Mouse (Mus musculus) urinary bladder, postnatal 10 days (tissue): Measurements from ENCODE around the gene Cdc42ep1.

ENCODE experiments used
- DNase-seq: peaks from one replicate; pipeline ENCODE4 v3.0.0; 2022; ENCODE audit warnings: low spot score

Gene Cdc42ep1

DNA sequence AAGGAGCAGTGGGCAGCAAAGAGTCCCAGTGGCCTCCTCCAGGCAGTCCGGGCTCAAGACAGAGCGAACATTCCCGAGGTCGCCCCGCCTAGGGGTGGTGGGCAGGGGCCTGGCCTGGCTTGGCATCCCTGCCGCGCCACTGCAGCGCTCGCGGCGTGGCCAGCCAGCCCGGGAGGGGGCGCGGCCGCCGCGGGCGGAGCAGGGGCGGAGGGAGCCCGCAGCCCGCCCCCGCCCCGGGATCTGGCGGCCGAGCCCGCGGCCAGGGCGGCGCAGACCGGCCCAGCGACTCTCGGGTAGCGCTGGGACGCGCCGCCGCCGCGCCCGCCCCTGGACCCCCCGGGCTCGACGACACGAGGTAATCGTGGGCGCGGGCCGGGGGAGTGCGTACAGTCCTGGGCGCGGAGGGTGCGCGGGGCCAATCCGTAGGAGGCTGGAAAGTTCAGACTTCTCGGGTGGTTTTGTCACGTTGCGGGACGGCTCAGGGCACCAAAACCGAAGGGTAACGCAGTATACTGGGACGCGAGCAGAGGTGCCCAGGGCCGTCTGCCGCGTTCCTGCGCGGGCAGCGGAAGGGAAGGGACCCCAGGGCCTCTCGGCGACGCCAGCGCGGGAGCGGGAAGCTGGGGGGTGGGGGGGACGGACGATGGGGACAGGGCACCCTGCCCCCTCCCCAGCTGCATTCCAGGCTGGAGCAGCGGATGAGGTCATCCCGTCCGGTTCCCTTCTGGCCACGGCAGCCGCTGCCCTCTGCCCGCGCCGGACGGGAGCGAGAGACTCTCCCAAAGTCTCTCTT is at the start of gene Cdc42ep1:
TSS of gene Cdc42ep1 (plus strand) at position 254 of the 793 bp plus-strand sequence.
- no peak for DNase-seq

DNA sequence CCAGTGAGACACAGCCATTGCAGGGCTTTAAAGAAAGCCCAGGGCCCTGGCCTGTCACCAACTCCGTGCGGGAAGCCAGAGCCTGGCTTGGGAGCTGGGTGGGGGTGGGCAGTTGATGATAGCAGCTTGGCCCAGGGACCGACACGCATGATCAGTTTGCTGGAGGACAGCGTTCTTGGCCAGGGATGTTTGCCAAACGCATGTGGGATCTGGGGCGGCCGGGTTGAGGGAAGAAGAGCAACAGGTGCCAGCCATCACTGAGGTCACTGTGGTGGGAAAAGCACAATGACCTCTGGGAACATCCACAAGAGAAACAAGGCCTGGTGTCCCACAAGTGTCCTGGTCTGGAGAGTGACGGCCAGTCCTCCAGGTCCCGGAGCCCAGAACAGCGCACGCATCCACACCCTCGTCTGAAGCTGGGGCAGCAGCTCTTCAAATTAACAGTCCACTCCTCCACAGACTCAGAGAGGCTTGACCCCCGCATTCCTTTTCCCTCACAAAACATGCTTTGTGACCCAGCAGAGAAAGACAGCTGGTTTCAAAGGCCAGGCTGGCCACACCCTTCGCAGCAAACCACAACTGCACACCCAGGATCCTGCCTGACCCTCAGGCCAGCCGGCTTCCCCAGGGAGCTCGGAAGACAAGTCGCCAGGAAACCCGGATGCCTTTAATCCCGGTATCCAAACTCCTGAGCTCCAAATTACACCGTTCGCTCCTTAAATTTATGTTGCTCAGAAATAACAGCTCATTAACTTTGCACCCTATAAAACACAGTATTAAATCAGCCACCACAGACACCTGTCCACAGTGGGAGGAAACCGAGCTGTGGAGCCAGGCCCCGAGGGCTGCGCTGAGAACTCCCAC is 46.0 kb upstream of the Cdc42ep1 start:
- DNase-seq = no peak

DNA sequence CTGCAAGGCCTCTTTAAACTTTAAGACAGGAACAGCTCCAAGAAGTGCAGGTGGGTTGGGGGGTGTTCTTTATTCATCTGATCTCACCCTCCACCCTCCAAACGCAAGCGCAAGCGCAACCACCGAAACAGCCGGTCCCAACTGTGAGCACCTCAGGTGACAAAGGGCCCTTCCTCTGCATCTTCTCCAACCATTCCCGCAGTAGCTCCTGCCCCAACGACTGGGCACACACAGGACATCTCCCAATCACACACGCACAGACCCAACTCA is 45.4 kb upstream of the Cdc42ep1 start:
- no peak for DNase-seq

DNA sequence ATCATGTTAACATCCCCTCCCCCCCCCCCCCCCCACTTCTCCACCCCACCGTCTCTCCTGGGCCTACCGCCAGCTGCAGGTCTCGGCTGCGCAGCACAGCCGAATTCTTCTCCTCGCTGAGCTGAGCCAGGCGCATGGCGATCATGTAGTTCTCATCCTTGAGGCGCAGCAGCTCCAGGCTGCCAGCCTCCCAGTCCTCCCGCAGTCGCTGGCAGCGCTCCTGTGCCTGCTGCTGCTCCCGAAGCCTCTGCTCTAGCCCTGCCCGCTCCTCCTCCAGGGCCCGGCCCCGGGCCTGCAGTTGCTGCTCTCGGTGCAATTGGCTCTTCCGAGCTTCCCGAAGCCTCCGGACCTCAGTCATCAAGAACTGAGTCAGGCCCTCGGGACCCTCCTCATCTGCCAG is 43.4 kb upstream of the Cdc42ep1 start:
- DNase-seq = no peak

DNA sequence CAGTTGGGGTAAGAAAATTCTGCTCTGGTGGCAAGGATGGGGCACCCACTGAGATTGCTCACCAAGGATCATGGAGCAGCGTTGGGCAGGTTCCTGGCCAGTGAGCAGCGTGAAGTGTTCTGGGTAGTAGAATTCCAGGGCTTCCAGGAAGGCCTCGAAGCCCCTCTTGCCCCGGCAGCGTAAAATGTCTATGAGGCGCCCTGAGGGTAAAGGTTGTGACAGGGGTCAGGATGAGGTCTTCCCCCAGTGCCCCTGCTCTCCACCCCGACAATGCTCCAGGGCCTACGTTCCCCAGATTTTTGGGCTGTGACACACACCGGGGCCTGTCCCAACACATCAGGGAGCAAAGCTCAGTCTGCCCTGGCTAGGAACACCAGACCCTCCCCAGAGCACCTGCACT is 40.9 kb upstream of the Cdc42ep1 start:
- no peak for DNase-seq

DNA sequence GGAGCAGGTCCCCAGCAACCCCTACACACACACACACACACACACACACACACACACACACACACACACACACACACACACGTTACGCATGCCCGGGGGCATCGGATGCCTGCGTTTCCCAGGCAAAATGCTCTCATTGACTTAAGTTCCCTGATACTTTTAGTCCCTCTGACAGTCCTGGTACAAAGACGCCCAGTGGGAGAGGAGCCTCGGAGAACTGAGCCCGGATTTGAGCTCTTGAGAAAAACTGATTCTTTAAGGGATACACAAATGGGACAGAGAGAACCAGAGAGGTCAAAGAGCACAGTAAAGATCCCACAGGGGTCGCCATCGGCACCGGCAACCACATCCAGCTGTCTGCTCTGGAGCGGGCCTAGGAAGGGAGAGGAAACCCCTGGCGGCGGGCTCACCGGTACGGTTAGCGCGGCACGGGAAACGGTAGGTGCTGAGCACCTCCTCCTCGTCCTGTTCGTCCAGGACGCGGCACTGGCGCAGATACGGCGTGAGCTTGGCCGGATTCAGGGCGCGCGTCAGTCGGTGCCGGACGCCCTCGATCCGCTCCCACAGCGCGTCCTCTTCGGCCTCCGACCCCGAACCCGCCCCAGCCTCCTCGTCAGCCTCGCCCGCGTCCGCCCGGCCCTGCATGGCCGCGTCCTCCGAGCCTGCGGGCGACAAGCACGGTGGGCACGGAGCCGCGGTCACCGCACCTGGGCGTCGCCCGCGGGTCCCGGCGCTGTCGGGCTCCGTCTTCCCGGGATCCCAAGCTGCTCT is 40.3 kb upstream of the Cdc42ep1 start:
- DNase-seq = no peak

DNA sequence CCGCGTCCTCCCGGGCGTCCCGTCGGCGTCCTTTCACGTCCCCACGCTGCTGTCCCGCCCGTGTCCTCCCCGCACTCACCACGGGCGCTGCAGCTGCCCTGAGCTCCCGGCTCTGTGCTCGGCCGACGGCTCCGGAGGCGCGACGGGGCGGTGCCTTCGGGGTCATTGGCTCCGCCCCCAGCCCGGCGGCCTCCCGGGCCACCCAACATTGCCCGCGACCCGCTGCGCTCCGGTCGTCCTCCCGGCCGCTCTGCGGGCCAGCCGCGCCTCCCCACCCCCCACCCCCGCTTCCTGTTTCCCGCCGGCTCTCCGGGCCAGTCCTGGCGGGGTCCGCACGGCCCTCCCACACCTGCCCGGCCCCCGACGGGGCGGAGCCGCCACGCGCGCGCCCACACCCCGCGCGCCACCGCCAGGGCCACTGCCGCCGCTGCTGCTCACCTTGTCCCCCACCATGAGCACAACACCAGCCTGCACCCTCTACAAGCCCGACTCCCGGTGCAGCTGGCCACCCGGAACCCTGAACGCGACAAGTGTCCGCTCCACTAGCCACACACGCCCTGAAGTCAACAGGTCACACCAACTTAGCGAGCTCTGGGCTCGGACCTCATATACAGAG is 39.5 kb upstream of the Cdc42ep1 start, which contains the start of gene Card10:
TSS of gene Card10 (minus strand) at position 267 of the 616 bp plus-strand sequence.
- DNase-seq = no peak

DNA sequence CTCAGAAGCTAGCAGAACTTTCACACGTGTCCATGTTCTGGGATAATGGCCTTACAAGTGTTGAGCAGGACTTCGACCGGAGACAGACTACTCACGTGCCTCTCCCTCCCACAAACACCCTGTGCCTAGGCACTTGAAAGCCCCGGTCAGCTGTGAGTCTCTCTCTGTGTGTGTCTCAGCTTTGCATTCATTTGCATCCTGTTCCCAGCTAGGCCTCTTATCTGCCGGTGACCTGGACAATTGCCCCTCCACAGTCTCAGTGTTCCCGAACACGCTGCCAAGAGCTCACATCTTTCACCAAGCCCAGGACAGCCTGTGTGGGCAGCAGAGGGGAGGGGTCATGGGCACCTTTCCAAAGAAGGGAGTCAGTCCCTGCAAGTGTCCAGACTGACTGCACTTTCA is 38.9 kb upstream of the Cdc42ep1 start:
- no peak for DNase-seq

DNA sequence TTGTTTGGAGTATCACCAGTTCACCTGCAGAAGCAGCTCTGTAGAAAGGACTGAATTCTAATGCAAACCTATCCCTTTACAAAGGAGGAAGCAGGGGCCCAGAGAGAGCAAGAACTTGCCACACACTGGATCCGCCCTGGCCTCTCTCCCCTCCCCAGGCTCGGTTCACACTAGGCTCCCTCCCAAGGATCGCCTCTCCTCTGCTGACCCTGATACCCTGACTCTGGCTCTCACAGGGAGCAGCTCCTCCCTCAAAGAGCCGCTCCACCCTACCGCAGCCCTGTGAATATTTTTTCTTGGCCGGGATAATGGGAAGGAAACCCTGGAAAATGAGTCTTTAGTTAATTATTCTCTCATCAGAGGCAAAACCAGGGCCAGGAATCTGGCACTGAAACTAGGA is 38.1 kb upstream of the Cdc42ep1 start:
- no peak for DNase-seq

DNA sequence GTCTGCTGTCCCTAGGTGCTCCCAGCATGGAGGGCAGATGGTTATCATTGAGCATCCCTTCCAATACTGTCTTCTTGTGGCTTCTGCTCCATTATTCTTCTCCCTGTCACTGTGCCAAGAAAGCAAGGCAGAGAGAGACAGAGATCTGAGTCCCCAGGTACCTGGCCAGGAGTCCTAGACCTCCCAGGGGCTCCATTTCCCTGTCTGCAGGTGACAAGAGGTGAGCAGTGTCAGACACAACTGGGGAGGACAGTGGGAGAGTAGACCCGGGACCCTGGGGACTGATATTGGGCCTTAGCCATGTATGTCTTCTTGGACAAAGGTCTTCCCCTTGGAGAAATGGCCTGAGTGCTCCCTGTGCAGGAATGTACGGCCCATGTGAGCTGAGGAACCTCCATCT is 37.1 kb upstream of the Cdc42ep1 start:
- DNase-seq = no peak

DNA sequence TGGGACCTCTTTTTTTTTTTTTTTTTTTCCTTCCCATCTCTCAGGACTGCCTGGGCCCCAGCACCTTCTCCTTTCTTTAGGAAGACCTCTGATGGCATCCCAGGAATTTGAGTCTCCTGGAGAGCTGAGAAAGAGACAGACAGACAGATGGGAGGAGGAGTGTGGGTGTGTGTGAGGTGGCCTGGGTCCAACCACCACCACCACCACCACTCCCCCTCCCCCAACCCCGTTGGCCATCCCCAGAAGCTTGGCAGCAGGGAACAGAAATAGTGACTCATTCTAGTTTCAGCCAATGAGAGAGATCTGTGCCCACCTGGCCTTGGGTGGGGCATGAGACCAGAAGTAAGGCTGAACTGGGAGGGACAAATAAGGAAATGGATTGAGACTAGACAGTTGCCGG is 35.8 kb upstream of the Cdc42ep1 start:
- DNase-seq = no peak

DNA sequence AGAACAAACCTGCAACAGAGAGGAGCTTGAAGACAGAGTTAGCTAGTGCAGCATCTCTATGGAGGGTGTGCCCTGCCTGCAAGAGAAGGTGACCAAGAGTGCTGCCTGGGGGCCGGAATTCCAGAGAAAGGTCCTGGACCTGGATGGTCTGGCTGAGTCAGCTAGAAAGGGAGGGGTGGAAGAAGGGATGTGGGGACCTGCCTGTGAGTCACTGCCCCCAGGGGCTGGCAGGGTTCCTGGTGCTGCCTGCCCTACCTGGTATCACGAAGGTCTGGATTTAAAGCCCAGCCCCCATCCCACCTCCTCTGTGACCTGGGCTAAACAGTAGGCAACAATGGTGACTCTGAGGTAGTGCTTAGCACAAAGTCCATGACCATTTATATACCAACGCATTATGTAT is 35.3 kb upstream of the Cdc42ep1 start:
- DNase-seq = no peak

DNA sequence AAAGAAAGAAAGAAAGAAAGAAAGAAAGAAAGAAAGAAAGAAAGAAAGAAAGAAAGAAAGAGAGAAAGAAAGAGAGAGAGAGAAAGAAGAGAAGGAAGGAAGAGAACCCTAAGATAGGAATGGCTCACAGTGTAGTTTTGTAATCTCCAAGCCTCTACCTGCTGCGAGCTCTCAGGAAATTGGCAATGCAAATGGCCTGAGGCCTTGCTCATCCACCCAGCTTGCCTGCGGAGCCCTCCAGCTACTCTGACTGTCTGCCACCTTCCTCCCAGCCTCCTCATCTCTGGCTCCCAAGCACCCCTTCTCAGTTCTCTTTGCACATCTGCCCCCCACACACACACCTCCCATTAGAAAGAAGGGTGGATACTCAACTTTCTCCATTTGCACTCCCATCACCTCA is 33.4 kb upstream of the Cdc42ep1 start:
- no peak for DNase-seq

DNA sequence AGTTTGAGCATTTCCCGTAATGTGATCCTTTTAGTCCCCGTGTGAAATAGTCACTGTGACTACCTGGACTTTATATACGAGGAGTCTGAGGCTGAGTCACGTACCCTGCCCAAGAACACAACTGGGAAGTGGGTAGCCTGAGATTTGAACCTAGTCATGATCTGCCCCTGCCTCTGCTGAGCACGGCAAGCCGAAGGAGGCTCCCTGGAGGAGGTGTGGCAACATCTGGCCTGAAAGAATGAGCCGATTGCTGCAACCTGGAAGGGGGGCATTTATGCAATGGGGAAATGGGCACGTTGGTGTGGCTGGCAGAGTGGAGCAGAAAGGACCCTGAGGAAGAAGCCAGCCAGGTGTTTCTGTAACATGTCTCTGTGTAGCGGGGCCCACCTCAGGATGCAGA is 32.7 kb upstream of the Cdc42ep1 start:
- no peak for DNase-seq

DNA sequence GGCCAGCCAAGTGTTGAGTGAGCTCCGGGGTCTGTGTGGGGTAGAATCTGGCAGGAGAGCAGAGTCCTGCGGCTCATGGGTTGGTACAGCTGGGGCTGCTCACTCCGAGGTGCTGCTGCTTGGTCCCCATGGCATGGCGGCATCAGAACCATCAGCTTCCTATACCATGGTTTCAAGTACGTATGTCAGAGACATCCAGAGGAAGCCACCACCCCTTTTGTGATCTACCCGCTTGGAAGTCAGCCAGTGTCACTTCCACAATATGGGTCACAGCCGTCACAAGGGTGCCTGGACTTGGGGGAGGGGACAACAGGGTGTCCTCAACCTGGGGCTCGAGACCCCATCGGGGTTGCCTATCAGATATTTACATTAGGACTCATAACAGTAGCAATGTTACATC is 32.3 kb upstream of the Cdc42ep1 start:
- DNase-seq = no peak

DNA sequence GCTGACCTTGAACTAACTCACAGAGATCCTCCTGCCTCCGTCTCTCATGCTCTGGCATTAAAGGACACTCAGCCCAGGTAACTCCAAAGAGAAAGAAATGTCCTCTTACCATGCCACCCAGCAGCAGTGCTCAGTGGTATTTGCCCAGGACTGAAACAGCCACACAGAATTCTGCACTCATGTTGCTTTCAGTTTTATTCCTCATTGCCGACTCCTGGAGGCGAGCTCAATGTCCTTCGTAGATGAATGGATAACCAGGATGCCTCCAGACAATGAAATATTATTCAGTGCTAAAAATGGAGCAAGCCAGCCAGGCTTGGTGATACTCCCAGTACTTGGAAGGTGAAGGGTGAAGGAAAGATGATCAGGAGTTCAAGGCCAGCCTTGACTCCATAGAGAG is 28.8 kb upstream of the Cdc42ep1 start:
- DNase-seq = no peak

DNA sequence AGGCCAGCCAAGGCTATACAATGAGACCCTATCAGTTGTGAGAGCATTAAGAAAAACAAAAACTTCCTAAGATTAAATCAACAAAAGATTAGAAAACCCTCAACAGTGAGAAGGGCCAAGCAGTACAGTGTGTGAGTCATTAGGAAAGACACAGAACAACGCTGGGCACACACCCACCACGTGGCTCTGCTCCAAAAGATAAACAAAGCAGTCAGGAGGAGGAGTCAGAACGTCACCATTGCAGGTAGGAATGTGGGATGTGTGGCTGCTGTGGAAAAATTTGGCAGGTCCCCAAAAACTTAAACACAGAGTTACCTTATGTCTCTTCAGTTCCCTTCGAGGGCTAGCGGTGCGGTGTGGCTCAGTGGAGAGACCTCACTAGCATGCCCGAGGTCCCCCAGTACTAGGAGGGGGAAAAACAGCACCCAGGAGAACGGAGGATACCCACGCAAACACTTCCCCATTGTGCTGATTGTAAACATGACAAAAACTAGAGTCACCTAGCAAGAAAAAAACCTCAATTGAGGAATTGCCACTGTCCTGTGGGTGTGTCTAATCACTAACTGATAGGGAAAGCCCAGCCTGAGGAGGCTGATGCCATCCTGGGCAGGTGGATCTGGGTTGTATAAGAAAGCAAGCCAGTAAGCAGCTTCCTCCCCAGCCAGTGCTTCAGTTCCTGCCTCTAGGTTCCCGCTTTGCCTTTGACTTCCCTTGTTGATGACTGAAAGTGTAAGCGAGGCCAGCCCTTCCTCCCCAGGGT is 26.9 kb upstream of the Cdc42ep1 start:
- no peak for DNase-seq

DNA sequence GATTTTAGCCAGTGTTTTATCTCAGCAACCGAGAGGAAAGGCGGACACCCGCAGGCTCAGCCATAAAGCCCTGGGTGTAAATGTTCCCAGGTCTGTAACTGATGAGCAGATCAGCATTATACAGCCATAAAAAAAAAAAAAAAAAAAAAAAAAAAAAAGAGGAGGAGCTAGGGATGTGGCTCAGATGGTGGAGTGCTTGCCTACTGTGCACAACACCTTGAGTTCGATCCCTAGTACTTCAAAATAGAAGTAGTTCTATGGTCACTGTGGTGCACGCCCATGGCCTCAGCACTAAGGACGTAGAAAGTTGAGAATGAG is 26.4 kb upstream of the Cdc42ep1 start:
- no peak for DNase-seq

DNA sequence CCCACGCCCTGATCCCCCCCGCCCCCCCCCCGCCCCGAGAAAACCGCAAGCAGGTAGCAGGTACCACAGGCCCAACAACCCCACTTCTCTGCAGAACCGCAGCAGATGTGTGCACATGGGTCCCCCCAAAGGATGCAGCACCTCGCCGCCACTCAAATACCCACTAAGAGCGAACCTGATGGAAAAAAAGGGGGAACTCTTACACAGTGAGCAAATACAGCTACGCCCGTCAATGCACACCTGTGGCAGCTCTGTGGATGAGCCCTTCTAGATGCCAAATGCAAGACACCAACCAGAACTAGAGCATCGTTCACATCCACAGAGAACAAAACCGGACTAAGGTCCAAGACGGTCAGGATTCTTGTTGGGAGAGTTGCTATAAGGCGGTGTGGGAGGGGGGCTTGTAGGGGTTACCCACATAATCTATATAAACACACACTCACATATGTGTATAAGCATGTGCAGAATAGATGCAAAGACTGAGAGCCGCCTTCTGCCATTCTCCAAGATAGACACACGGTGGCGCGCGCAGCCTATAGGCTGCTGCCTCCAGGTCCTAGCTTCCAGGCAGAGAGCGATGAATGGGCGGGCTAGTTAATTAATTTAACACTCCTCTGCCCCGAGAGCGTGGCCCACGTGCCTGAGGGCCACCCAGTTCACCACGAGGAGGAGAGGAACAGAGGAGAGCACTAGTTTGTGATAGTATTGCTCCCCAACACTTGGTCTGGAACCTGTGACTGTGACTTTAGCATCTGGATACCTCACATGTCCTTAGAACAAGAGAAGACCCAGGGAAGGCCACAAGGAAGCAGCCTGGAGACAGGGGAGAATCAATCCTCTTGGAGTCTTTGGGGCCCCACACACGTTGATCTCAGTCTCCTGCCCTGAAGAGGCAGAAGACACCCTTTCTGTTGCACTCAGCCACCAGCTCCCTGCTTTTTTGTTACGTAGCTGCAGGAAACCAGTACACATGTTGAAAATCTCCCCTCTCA is 15.9 kb upstream of the Cdc42ep1 start:
- no peak for DNase-seq

DNA sequence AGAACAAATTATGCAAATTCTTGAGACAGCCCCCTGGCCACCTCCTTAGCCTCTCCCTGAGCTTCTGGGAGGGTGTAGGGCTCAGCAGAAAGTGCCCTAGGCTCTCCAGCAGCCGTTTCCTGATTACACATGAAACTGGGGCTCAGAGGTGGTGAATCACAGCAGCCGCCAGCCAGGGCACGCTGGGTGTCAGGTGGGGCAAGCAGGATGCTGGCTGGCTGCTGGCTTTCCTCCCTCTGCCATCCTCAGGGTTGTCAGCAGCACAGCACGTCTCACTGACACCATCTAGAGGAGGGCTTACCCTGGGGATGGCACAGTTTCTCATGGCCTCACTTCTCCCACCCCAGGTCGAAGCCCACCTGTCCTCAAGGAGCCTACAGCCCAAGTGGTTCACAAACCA is 14.1 kb upstream of the Cdc42ep1 start:
- DNase-seq = no peak

DNA sequence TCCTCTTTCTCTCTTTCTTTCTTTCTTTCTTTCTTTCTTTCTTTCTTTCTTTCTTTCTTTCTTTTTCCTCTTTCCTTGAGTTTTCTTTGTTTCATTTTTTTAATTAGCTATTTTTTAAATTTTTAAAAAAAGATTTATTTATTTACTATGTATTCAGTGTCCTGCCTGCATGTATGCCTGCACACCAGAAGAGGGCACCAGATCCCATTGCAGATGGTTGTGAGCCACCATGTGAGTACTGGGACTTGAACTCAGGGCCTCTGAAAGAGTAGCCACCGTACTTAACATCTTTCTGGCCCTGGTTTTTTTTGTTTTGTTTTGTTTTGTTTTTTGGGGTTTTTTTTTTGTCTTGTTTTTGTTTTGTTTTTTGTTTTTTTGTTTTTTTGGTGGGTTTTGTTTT is 12.8 kb upstream of the Cdc42ep1 start:
- DNase-seq = no peak
